Mouse (Mus musculus): ENCODE results near the gene Sgsm2.

DNA sequence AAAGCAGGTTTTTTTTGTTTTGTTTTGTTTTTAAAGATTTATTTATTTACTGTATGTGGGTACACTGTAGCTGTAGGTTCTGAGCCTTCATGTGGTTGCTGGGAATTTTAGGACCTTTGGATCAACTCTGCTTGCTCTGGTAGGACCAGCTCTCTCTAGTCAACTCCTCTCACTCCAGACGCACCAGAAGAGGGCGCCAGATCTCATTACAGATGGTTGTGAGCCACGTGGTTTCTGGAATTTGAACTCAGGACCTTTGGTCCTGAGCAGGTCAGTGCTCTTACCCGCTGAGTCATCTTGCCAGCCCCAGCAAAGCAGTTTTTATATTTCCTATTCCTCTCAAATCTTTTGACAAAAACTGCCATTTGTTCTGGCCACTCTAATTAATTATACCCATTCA lies 27.3 kb upstream of the Sgsm2 start:
- peak; percentile 30; the same call in 1 of the 2 replicates for TF ChIP-seq CTCF (IDR thresholded peaks at IDR 0.05; ENCODE audit: borderline replicate concordance, insufficient read depth, low read depth, low read length)
- TF ChIP-seq POLR2A (IDR thresholded peaks at IDR 0.05; ENCODE audit: borderline replicate concordance, insufficient read depth, low read length) = no peak
